Mouse (Mus musculus) forebrain, embryonic 14.5 days (tissue): ENCODE measurements around the gene Cela1. TPM values are rescaled to one million over a fixed set of nuclear protein-coding genes. Genes with fewer than 3 reads are reported as not detected.

ENCODE experiments used
- ATAC-seq: fragments of 200-750 bp; cut with Nextera tagmentation; 2 replicates; pipeline ENCODE4 v1.8.0; 2017; ENCODE audit warnings: mild to moderate bottlenecking, moderate library complexity
- DNase-seq: peaks from one replicate; pipeline ENCODE4 v3.0.0-alpha.2; 2015; ENCODE audit warnings: low spot score
- H3K27ac ChIP-seq: fragments of 300-500 bp; sonication (generic); 2 replicates; pipeline ENCODE4 v1.5.1; 2014; ENCODE audit warnings: low read depth, mild to moderate bottlenecking, control low read depth, low read length, moderate library complexity
- H3K27me3 ChIP-seq: fragments of 300-500 bp; sonication (generic); replicated peaks from 2 replicates; pipeline ENCODE4 v1.6.1; 2014; ENCODE audit warnings: low read length, control low read depth, mixed read lengths; ENCODE audit not compliant: control insufficient read depth, insufficient read depth
- H3K36me3 ChIP-seq: fragments of 300-500 bp; sonication (generic); 2 replicates; pipeline ENCODE4 v1.6.1; 2014; ENCODE audit warnings: low read length, control low read depth; ENCODE audit not compliant: control insufficient read depth, insufficient read depth
- H3K4me1 ChIP-seq: fragments of 300-500 bp; sonication (generic); 2 replicates; pipeline ENCODE4 v1.6.1; 2014; ENCODE audit warnings: antibody characterized with exemption, low read length, control low read depth; ENCODE audit not compliant: control insufficient read depth, insufficient read depth
- H3K4me2 ChIP-seq: fragments of 300-500 bp; sonication (generic); 2 replicates; pipeline ENCODE4 v1.6.1; 2014; ENCODE audit warnings: mild to moderate bottlenecking, control low read depth, low read length
- H3K4me3 ChIP-seq: fragments of 300-500 bp; sonication (generic); 2 replicates; pipeline ENCODE4 v1.5.1; 2014; ENCODE audit warnings: low read depth, low read length, control low read depth
- H3K9ac ChIP-seq: fragments of 300-500 bp; sonication (generic); 2 replicates; pipeline ENCODE4 v1.6.1; 2014; ENCODE audit warnings: mild to moderate bottlenecking, low read length, control low read depth, moderate library complexity
- H3K9me3 ChIP-seq: fragments of 300-500 bp; sonication (generic); replicated peaks from 2 replicates; pipeline ENCODE4 v1.6.1; 2016; ENCODE audit warnings: low read length, control low read depth, mixed read lengths; ENCODE audit not compliant: control insufficient read depth
- WGBS: fragments of 180-500 bp; shearing (Covaris S2); extraction: QIAGEN DNeasy Blood & Tissue Kit; methylation state at CpG from one replicate; pipeline ENCODE4 v1.1.7; 2014; 5-methylcytosine and 5-hydroxymethylcytosine counted together
- microRNA-seq: library from miRNA; unstranded; fragments of <30 nt; microRNA quantifications from one replicate; pipeline ENCODE4, GENCODE M21; 2016
- polyA plus RNA-seq: library from polyadenylated mRNA; unstranded; fragments of >200 nt; fragmentation: Nextera tagmentation; extraction: Ambion mirVana; gene quantifications from 2 replicates; pipeline ENCODE4 v1.2.1, GENCODE M21; 2014

Cela1 gene
- polyA plus RNA-seq, 1 experiment from 2014 or later = 0.60 TPM

DNA sequence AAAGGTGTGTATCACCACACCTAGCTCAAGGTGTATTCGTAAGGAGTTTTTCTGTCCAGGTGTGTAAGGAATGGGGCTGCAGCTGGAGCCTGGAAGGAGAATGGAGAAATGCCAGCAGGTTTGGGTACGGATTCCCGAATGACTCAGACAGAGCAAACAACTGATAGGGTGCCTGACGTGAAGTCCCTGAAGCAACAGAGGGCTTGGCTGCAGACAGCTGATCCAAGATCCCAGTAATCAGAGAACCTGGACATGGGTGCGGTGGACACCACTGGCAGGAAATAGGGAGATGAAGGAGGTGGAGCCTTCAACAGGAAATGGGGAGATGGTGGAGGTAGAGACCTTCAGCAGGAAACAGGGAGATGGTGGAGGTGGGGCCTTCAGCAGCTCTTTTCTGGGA is 55.4 kb downstream of the Cela1 start:
- H3K4me2 ChIP-seq = no peak overlapping the region
- peaks cover 8% of the 10 kb centered on the region for H3K4me1 ChIP-seq
- DNase-seq (no peak), ATAC-seq (no peak)
- H3K9me3 ChIP-seq = no peaks in the 10 kb centered on the region
- no peak overlapping the region for H3K4me3 ChIP-seq
- H3K27ac ChIP-seq = no peak overlapping the region
- WGBS = 91% methylated on average over 5 of the region's 5 CpGs
- no peaks in the 10 kb centered on the region for H3K36me3 ChIP-seq
- peaks cover 35% of the 10 kb centered on the region for H3K27me3 ChIP-seq
- H3K9ac ChIP-seq = no peak overlapping the region

DNA sequence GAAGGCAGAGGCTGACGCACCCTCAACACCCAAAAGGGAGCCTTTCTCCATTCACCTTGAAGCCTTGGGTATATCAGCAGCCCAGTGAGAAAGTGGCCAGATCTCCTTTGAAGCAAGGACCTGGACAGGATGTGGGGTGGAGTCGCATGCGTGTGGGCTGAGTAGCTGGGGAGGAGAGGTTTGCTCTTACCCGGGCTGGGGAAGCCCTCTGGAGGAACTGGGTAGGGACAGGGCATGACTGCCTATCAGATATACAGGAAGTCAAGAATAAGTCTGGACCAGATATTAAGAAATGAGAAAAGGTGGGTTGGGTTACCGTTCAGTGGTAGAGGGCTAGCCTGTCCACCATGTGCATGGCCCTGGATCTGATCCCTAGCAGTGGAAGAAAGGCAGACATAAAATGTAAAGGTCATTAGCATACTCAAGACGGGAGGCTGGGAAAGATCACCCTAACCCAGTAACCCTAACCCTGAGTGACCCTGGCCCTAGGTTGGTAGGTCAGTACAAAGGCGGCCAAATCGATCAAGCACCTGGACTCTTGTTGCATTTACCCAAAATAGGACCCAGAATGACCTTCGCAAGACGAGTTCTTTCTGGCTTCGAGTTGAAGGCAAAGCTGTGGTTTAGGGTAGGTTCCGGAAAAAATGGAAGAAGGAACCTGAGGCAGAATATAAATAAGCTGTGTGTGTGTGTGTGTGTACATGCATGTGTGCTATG is 56.1 kb downstream of the Cela1 start:
- Histone ChIP-seq H3K4me3 (no peak overlapping the region), H3K36me3 (no peaks in the 10 kb centered on the region), H3K27ac (no peak overlapping the region), H3K4me1 (peaks cover 3% of the 10 kb centered on the region; the same call in 1 of the 2 replicates), H3K4me2 (no peak overlapping the region), H3K9me3 (no peaks in the 10 kb centered on the region), H3K9ac (no peak overlapping the region), H3K27me3 (peaks cover 28% of the 10 kb centered on the region)
- ATAC-seq = no peak
- no peak for DNase-seq
- WGBS = 92% methylated on average over 12 of the region's 12 CpGs

- 58% methylated on average over 3 of the region's 3 CpGs for WGBS
- Histone ChIP-seq H3K27ac (no peak overlapping the region), H3K36me3 (no peaks in the 10 kb centered on the region), H3K4me3 (no peak overlapping the region), H3K4me1 (no peaks in the 10 kb centered on the region), H3K9ac (no peak overlapping the region), H3K4me2 (no peak overlapping the region), H3K9me3 (no peaks in the 10 kb centered on the region), H3K27me3 (peaks cover 13% of the 10 kb centered on the region)
- ATAC-seq = no peak
- DNase-seq = no peak
Measured at GRCm38 (mm10) chr15:100630126-100630525, 57.6 kb downstream of the Cela1 start.

GRCm38 (mm10) chr15:100628797-100629196 is 58.9 kb downstream of the Cela1 start:
- Histone ChIP-seq H3K27ac (no peak overlapping the region), H3K27me3 (peaks cover 4% of the 10 kb centered on the region; the same call in 1 of the 2 replicates), H3K9me3 (no peaks in the 10 kb centered on the region), H3K9ac (no peak overlapping the region), H3K4me3 (no peak overlapping the region), H3K4me2 (no peak overlapping the region), H3K4me1 (no peaks in the 10 kb centered on the region), H3K36me3 (no peaks in the 10 kb centered on the region)
- DNase-seq (no peak), ATAC-seq (no peak)
- 57% methylated on average over 7 of the region's 7 CpGs for WGBS

DNA sequence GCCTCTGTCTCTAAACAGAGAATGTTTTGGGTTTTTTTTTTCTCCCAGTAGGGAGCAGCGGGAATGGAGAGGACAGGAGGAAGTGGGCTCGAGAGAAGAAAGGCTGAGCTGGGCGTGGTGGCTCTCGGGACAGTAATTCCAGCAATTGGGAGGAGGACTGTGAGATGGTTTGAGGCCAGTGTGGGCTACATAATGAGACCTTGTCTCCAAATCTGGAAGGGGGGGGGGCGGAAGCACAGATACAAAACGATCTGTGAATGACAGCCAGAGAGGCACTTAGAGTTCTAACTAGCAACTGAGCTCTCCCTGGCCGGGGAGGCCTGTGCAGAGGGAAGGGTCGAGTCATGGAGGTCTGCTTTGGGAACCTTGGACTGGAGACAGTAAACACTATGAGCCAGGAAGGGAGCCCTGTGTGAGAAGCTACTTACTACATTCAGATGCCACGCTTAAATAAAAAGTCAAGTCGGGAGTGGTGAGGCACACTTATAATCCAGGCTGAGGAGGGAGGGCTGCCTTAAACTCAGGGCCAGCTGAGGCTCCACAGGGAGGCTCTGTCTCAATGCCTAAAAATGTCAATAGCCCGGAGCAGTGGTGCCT is 59.8 kb downstream of the Cela1 start:
- Histone ChIP-seq H3K4me1 (no peaks in the 10 kb centered on the region), H3K27ac (no peak overlapping the region), H3K4me2 (no peak overlapping the region), H3K9me3 (no peaks in the 10 kb centered on the region), H3K4me3 (no peak overlapping the region), H3K9ac (no peak overlapping the region), H3K27me3 (no peaks in the 10 kb centered on the region), H3K36me3 (no peaks in the 10 kb centered on the region)
- ATAC-seq (no peak), DNase-seq (no peak)
- WGBS = 2% methylated on average over 10 of the region's 11 CpGs

DNA sequence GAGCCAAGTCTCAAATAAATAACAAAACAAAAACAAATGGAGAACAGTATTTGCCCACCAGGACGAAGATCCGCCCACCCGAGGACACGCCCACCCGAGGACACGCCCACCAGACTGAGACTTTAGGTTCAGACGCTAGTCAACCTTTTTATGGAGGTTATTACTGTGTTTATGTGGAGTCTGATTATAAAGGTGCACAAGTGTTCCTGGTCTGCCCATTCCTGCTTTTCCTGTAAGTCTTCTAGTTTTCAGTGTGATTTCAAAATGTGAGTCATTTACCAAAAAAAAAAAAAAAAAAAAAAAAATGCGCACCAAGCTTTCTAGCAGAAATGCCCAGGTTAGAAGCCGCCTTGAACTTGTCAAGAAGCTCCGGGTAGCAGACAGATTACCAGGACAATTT is 60.4 kb downstream of the Cela1 start:
- Histone ChIP-seq H3K9ac (no peak overlapping the region), H3K4me3 (no peak overlapping the region), H3K36me3 (no peaks in the 10 kb centered on the region), H3K4me2 (no peak overlapping the region), H3K27me3 (no peaks in the 10 kb centered on the region), H3K9me3 (no peaks in the 10 kb centered on the region), H3K27ac (no peak overlapping the region), H3K4me1 (no peaks in the 10 kb centered on the region)
- 18% methylated on average over 10 of the region's 10 CpGs for WGBS
- DNase-seq = no peak
- no peak for ATAC-seq

GRCm38 (mm10) chr15:100624435-100624834 is 63.3 kb downstream of the Cela1 start:
- Histone ChIP-seq H3K4me1 (no peaks in the 10 kb centered on the region), H3K9me3 (no peaks in the 10 kb centered on the region), H3K4me3 (no peak overlapping the region), H3K4me2 (no peak overlapping the region), H3K9ac (no peak overlapping the region), H3K36me3 (peaks cover 19% of the 10 kb centered on the region), H3K27me3 (no peaks in the 10 kb centered on the region), H3K27ac (no peak overlapping the region)
- ATAC-seq = no peak
- WGBS = 79% methylated on average over 3 of the region's 3 CpGs
- DNase-seq = no peak

Small RNAs within 50 kb of the gene (microRNA-seq; reads per million reads assigned to microRNA genes)
- gene Mir6961 = not detected

Other genes starting within 250 kb of the Cela1 start
- gene Letmd1, start 218.9 kb downstream of the Cela1 start, polyA plus RNA-seq = 40.5 and 43.1 TPM in 2 replicates
- gene Csrnp2, start 192.4 kb downstream of the Cela1 start, polyA plus RNA-seq = 37.1 and 42.8 TPM in 2 replicates
- 22.1 and 23.6 TPM in 2 replicates for gene Tfcp2, start 135.9 kb downstream of the Cela1 start, polyA plus RNA-seq
- 36.9 and 42.0 TPM in 2 replicates for gene Pou6f1, start 87.9 kb downstream of the Cela1 start, polyA plus RNA-seq
- 210 and 254 TPM in 2 replicates for gene Dazap2, start 72.6 kb downstream of the Cela1 start, polyA plus RNA-seq
- gene Smagp, start 51.0 kb downstream of the Cela1 start, polyA plus RNA-seq = 1.6 and 2.5 TPM in 2 replicates
- 0.18 and 0.66 TPM in 2 replicates for gene Bin2, start 18.4 kb downstream of the Cela1 start, polyA plus RNA-seq
- 0.09 and 0.10 TPM in 2 replicates for gene Galnt6, start 41.5 kb upstream of the Cela1 start, polyA plus RNA-seq
- 11.2 and 17.8 TPM in 2 replicates for gene Slc4a8, start 73.8 kb upstream of the Cela1 start, polyA plus RNA-seq
- gene Scn8a, start 181.9 kb upstream of the Cela1 start, polyA plus RNA-seq = 6.8 and 12.5 TPM in 2 replicates